Mouse (Mus musculus) ES-Bruce4 (cell line): ENCODE measurements around the gene Urad.

Experiments
- CTCF ChIP-seq: IDR thresholded peaks from one replicate; pipeline ENCODE4 v1.8.1; 2011; ENCODE audit warnings: low read depth, low read length
- POLR2A ChIP-seq: IDR thresholded peaks from one replicate; pipeline ENCODE4 v1.8.1; 2011; ENCODE audit warnings: low read length; ENCODE audit not compliant: insufficient read depth

DNA sequence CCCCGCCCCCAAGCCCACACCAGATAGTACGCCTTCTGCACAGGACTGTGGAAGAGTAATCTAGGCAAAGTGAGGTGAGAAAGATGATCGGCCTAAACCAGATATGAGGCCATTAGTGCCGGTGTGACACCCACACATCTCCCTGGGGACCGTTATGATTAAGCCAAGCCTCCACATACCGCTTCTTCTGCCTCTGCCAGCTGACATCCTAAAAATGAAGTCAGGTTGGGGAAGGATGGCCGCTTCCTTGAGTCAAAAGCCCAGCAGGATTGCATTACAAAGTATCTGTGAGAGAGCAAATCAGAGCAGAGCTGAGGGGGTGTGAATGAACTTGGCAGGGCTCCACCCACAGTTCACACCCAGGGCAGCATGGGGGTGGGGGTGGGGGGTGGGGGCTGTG, 10.5 kb upstream of the Urad start:
- no peak for TF ChIP-seq CTCF
- TF ChIP-seq POLR2A = no peak
